Mouse (Mus musculus) G1E (cell line): ENCODE measurements around the gene Car12.

Experiments
- CTCF ChIP-seq: IDR thresholded peaks from 2 replicates; pipeline ENCODE4 v1.5.1; 2012; ENCODE audit warnings: low read depth, low read length, inconsistent platforms, mixed read lengths
- POLR2AphosphoS5 ChIP-seq: IDR thresholded peaks from 2 replicates; pipeline ENCODE4 v1.6.1; 2012; ENCODE audit warnings: low read depth, low read length, inconsistent platforms; ENCODE audit not compliant: insufficient replicate concordance

DNA sequence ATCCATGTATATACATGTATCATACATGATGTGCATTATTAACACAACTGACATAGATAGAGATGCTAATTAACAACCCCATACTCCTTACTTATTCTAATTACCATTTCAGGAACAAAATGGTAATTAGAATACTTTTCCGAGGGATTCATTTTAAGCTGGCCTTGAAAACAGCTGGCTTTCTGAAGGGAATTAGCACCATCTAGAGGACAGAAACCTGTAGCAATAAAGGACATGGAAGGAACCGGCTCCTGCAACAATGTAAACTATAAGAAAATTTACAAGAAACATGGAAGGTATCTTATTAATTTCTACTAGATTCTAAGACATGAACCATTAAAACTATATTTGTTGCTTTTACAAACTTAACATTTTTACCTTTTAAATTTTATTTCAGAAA, 74.3 kb downstream of the Car12 start:
- TF ChIP-seq CTCF (no peak), POLR2AphosphoS5 (no peak)
